Mouse (Mus musculus) myocyte (in vitro differentiated cells): ENCODE results near the gene Twnk. TPM values are rescaled to one million over a fixed set of nuclear protein-coding genes. Genes with fewer than 3 reads are reported as not detected.

ENCODE experiments used
- H3K27me3 ChIP-seq: one replicate; pipeline ENCODE4 v1.6.1; 2011; ENCODE audit not compliant: control insufficient read depth, insufficient read depth, insufficient read length
- H3K36me3 ChIP-seq: one replicate; pipeline ENCODE4 v1.6.1; 2011; ENCODE audit not compliant: control insufficient read depth, insufficient read depth
- H3K4me2 ChIP-seq: one replicate; pipeline ENCODE4 v1.6.1; 2011; ENCODE audit warnings: low read depth, control low read depth
- H3K4me3 ChIP-seq: one replicate; pipeline ENCODE4 v1.5.1; 2011; ENCODE audit warnings: mild to moderate bottlenecking, control low read depth, moderate library complexity
- H3K79me2 ChIP-seq: one replicate; pipeline ENCODE4 v1.6.1; 2011; ENCODE audit not compliant: control insufficient read depth, insufficient read depth
- H3ac ChIP-seq: one replicate; pipeline ENCODE4 v1.6.1; 2011; ENCODE audit not compliant: control insufficient read depth, insufficient read length
- CEBPB ChIP-seq: IDR thresholded peaks from 2 replicates; pipeline ENCODE4 v1.6.1; 2011; ENCODE audit warnings: mild to moderate bottlenecking, moderate library complexity; ENCODE audit not compliant: poor library complexity, insufficient read depth, severe bottlenecking
- E2F4 ChIP-seq: IDR thresholded peaks from one replicate; pipeline ENCODE4 v1.6.1; 2011; ENCODE audit warnings: mild to moderate bottlenecking, control low read depth, moderate library complexity; ENCODE audit not compliant: insufficient read depth
- MAX ChIP-seq: IDR thresholded peaks from one replicate; pipeline ENCODE4 v1.6.1; 2011; ENCODE audit warnings: low read depth, mild to moderate bottlenecking, control low read depth
- MYOD1 ChIP-seq, 3 experiments: IDR thresholded peaks; one replicate each; pipeline ENCODE4 v1.6.1; 2011; ENCODE audit warnings: control low read depth in 2 of 3, low read depth in 2 of 3, mild to moderate bottlenecking in 2 of 3, moderate library complexity in 1 of 3; ENCODE audit not compliant: insufficient read length in 2 of 3, control insufficient read depth in 1 of 3
- MYOG ChIP-seq, 3 experiments: IDR thresholded peaks; one replicate each; pipeline ENCODE4 v1.6.1; 2011; ENCODE audit warnings: control low read depth in 2 of 3, low read depth in 2 of 3, mild to moderate bottlenecking in 2 of 3; ENCODE audit not compliant: insufficient read length in 2 of 3, control insufficient read depth in 1 of 3, insufficient read depth in 1 of 3
- POLR2A ChIP-seq: IDR thresholded peaks from one replicate; pipeline ENCODE4 v1.6.1; 2011; ENCODE audit warnings: low read depth, mild to moderate bottlenecking, control low read depth, moderate library complexity; ENCODE audit not compliant: insufficient read length
- POLR2AphosphoS2 ChIP-seq: IDR thresholded peaks from one replicate; pipeline ENCODE4 v1.6.1; 2011; ENCODE audit warnings: low read depth, control low read depth; ENCODE audit not compliant: insufficient read length
- REST ChIP-seq: IDR thresholded peaks from one replicate; pipeline ENCODE4 v1.6.1; 2011; ENCODE audit warnings: mild to moderate bottlenecking, control low read depth, moderate library complexity; ENCODE audit not compliant: insufficient read depth, insufficient read length
- SRF ChIP-seq: IDR thresholded peaks from one replicate; pipeline ENCODE4 v1.6.1; 2011; ENCODE audit warnings: low read depth; ENCODE audit not compliant: control insufficient read depth, insufficient read length
- TCF12 ChIP-seq: IDR thresholded peaks from one replicate; pipeline ENCODE4 v1.6.1; 2011; ENCODE audit warnings: mild to moderate bottlenecking, control low read depth; ENCODE audit not compliant: poor library complexity, insufficient read depth, severe bottlenecking
- TCF3 ChIP-seq: IDR thresholded peaks from one replicate; pipeline ENCODE4 v1.6.1; 2011; ENCODE audit warnings: low read depth, control low read depth; ENCODE audit not compliant: insufficient read length
- USF1 ChIP-seq: IDR thresholded peaks from one replicate; pipeline ENCODE4 v1.6.1; 2011; ENCODE audit warnings: low read depth, mild to moderate bottlenecking, control low read depth, moderate library complexity
- polyA plus RNA-seq: library from polyadenylated mRNA; unstranded; fragments of >200 nt; fragmentation: generic; extraction: Trizol; gene quantifications from one replicate; pipeline ENCODE4 v1.2.1, GENCODE M21; 2012; ENCODE audit warnings: missing spikeins

Twnk gene
- polyA plus RNA-seq, 1 experiment, result 13.5 TPM

- H3K4me3 ChIP-seq, result peak overlapping the region; percentile 87
- H3ac ChIP-seq, result peak overlapping the region; percentile 86
- peak overlapping the region; percentile 90 for H3K4me2 ChIP-seq
- no peaks in the 10 kb centered on the region for H3K27me3 ChIP-seq
- H3K79me2 ChIP-seq, result peaks cover 50% of the 10 kb centered on the region
- TF ChIP-seq MYOG (IDR thresholded peaks at IDR 0.05; ENCODE audit: control insufficient read depth in 1 of 3, insufficient read depth in 1 of 3, insufficient read length in 2 of 3, low read depth in 2 of 3) (peak in 1 of 3 experiments; percentile 64), TCF12 (no peak), POLR2AphosphoS2 (peak; percentile 59), POLR2A (peak; percentile 51)
- H3K36me3 ChIP-seq, result no peaks in the 10 kb centered on the region
Observed at GRCm38 (mm10) chr19:45017216-45017771, 11.8 kb downstream of the Twnk start.

GRCm38 (mm10) chr19:45017909-45018308 is 12.4 kb downstream of the Twnk start:
- peak overlapping the region; percentile 87 for H3K4me3 ChIP-seq
- no peaks in the 10 kb centered on the region for H3K27me3 ChIP-seq
- H3K79me2 ChIP-seq, result peaks cover 55% of the 10 kb centered on the region
- H3ac ChIP-seq, result peak overlapping the region; percentile 86
- no peaks in the 10 kb centered on the region for H3K36me3 ChIP-seq
- TF ChIP-seq TCF12, result no peak
- TF ChIP-seq REST, result no peak
- TF ChIP-seq SRF, result no peak
- no peak for TF ChIP-seq E2F4
- TF ChIP-seq MYOD1 (IDR thresholded peaks at IDR 0.05; ENCODE audit: control insufficient read depth in 1 of 3, insufficient read length in 2 of 3, low read depth in 2 of 3), result no peak
- no peak for TF ChIP-seq MAX
- TF ChIP-seq USF1, result no peak
- peak; percentile 74 for TF ChIP-seq POLR2AphosphoS2
- TF ChIP-seq TCF3, result no peak
- TF ChIP-seq MYOG (IDR thresholded peaks at IDR 0.05; ENCODE audit: control insufficient read depth in 1 of 3, insufficient read depth in 1 of 3, insufficient read length in 2 of 3, low read depth in 2 of 3), result peak in 1 of 3 experiments; percentile 7
- peak; percentile 70 for TF ChIP-seq POLR2A
- no peak for TF ChIP-seq CEBPB
- H3K4me2 ChIP-seq, result peak overlapping the region; percentile 90

- H3K4me3 ChIP-seq, result peak overlapping the region; percentile 87
- no peaks in the 10 kb centered on the region for H3K27me3 ChIP-seq
- H3K79me2 ChIP-seq, result peaks cover 55% of the 10 kb centered on the region
- peak overlapping the region; percentile 86 for H3ac ChIP-seq
- H3K4me2 ChIP-seq, result peak overlapping the region; percentile 78
- H3K36me3 ChIP-seq, result no peaks in the 10 kb centered on the region
- no peak for TF ChIP-seq USF1
- TF ChIP-seq REST, result no peak
- TF ChIP-seq MYOD1 (IDR thresholded peaks at IDR 0.05; ENCODE audit: control insufficient read depth in 1 of 3, insufficient read length in 2 of 3, low read depth in 2 of 3), result no peak
- no peak for TF ChIP-seq TCF3
- TF ChIP-seq CEBPB, result no peak
- no peak for TF ChIP-seq MYOG (IDR thresholded peaks at IDR 0.05; ENCODE audit: control insufficient read depth in 1 of 3, insufficient read depth in 1 of 3, insufficient read length in 2 of 3, low read depth in 2 of 3)
- TF ChIP-seq POLR2A, result no peak
- TF ChIP-seq MAX, result no peak
- no peak for TF ChIP-seq TCF12
- TF ChIP-seq POLR2AphosphoS2, result no peak
- no peak for TF ChIP-seq SRF
- TF ChIP-seq E2F4, result no peak
Observed at GRCm38 (mm10) chr19:45018351-45018831, 12.9 kb downstream of the Twnk start.

- TF ChIP-seq E2F4, result no peak
- TF ChIP-seq TCF3, result no peak
Observed at GRCm38 (mm10) chr19:45020348-45020747, 14.9 kb downstream of the Twnk start.

GRCm38 (mm10) chr19:45021362-45021761 is 15.9 kb downstream of the Twnk start:
- no peak overlapping the region for H3K4me3 ChIP-seq
- H3K79me2 ChIP-seq, result peaks cover 48% of the 10 kb centered on the region
- no peak overlapping the region for H3ac ChIP-seq
- peak overlapping the region; percentile 78 for H3K4me2 ChIP-seq
- H3K36me3 ChIP-seq, result no peaks in the 10 kb centered on the region
- TF ChIP-seq USF1 (no peak), POLR2AphosphoS2 (peak; percentile 60), POLR2A (peak; percentile 12)
- H3K27me3 ChIP-seq, result no peaks in the 10 kb centered on the region

More at GRCm38 (mm10) chr19:45020348-45020747, 14.9 kb downstream of the Twnk start:
- Histone ChIP-seq H3ac (no peak overlapping the region), H3K27me3 (no peaks in the 10 kb centered on the region), H3K4me3 (no peak overlapping the region), H3K79me2 (peaks cover 55% of the 10 kb centered on the region), H3K4me2 (peak overlapping the region; percentile 78), H3K36me3 (no peaks in the 10 kb centered on the region)

- peak; percentile 78 for TF ChIP-seq POLR2AphosphoS2
- TF ChIP-seq CEBPB, result no peak
- H3K4me2 ChIP-seq, result no peak overlapping the region
- peaks cover 5% of the 10 kb centered on the region for H3K36me3 ChIP-seq
- no peak overlapping the region for H3K4me3 ChIP-seq
- peaks cover 38% of the 10 kb centered on the region for H3K79me2 ChIP-seq
- no peaks in the 10 kb centered on the region for H3K27me3 ChIP-seq
- no peak overlapping the region for H3ac ChIP-seq
Observed at GRCm38 (mm10) chr19:45023993-45024392, 18.5 kb downstream of the Twnk start.
